Mouse (Mus musculus): ENCODE measurements at regions not wholly inside any gene's neighbourhood (a gene's known extent, or its start where the extent isn't known, plus 50 kb on each side); places are given as distances from the start of the nearest gene placed in this dataset.

DNA sequence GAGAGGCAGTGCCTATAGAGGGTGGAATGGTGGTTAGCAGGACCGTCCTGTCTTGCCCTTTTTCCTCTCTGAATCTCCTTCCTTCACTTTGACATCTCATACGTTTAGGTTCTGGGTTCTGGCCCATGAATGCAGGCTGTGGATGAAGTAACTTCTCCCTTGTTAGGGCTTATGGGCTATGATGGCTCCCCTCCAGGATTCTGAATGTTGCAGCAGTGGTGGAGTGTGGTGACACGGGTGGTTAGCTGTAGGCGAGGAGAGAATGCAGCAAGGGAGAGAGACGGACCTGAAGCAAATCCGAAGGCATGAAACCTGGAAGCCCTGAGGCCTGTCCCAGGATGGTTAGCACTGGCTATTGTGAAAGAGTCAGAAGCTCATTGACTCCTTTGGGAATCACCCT, 204.4 kb upstream of the Gm5148 start:
- TF ChIP-seq TAL1 (IDR thresholded peaks at IDR 0.05; ENCODE audit: low read length) (no peak), CTCF (IDR thresholded peaks at IDR 0.05 in 2 of 3, conservative IDR thresholded peaks at IDR 0.05 in 1 of 3; ENCODE audit: control insufficient read depth in 1 of 3, insufficient read depth in 1 of 3, low read depth in 2 of 3, low read length in 3 of 3, poor library complexity in 1 of 3, severe bottlenecking in 1 of 3) (no peak), EP300 (IDR thresholded peaks at IDR 0.05; ENCODE audit: low read depth in 1 of 2, low read length in 2 of 2) (no peak), POLR2AphosphoS2 (IDR thresholded peaks at IDR 0.05; ENCODE audit: low read length) (no peak), CHD1 (IDR thresholded peaks at IDR 0.05; ENCODE audit: low read depth, low read length) (no peak), POLR2AphosphoS5 (IDR thresholded peaks at IDR 0.05; ENCODE audit: borderline replicate concordance, low read depth, low read length) (no peak), POLR2A (IDR thresholded peaks at IDR 0.05; ENCODE audit: control insufficient read depth in 1 of 2, insufficient read depth in 1 of 2, low read depth in 1 of 2, low read length in 2 of 2, poor library complexity in 1 of 2) (no peak)
